Mouse (Mus musculus) forebrain, embryonic 13.5 days (tissue): ENCODE measurements around the gene Mpv17l. TPM values are rescaled to one million over a fixed set of nuclear protein-coding genes. Genes with fewer than 3 reads are reported as not detected.
"Not testable (repeated sequence)": the region's sequence is repeated elsewhere in the genome, so short reads cannot be mapped to it uniquely, and the experiment has no call there.

Experiments
- ATAC-seq: fragments of 200-750 bp; cut with Nextera tagmentation; 2 replicates; pipeline ENCODE4 v1.8.0; 2017
- H3K27ac ChIP-seq: fragments of 300-500 bp; sonication (generic); 2 replicates; pipeline ENCODE4 v1.5.1; 2015; ENCODE audit warnings: inconsistent platforms, mild to moderate bottlenecking, moderate library complexity
- H3K27me3 ChIP-seq: fragments of 300-500 bp; sonication (generic); 2 replicates; pipeline ENCODE4 v1.6.1; 2015; ENCODE audit warnings: mild to moderate bottlenecking, inconsistent platforms
- H3K36me3 ChIP-seq: fragments of 300-500 bp; sonication (generic); 2 replicates; pipeline ENCODE4 v1.6.1; 2015; ENCODE audit warnings: mild to moderate bottlenecking, inconsistent platforms; ENCODE audit not compliant: poor library complexity, severe bottlenecking
- H3K4me1 ChIP-seq: fragments of 300-500 bp; sonication (generic); 2 replicates; pipeline ENCODE4 v1.6.1; 2015; ENCODE audit warnings: inconsistent platforms
- H3K4me2 ChIP-seq: fragments of 300-500 bp; sonication (generic); 2 replicates; pipeline ENCODE4 v1.6.1; 2015; ENCODE audit warnings: inconsistent platforms, mild to moderate bottlenecking, moderate library complexity
- H3K4me3 ChIP-seq: fragments of 300-500 bp; sonication (generic); 2 replicates; pipeline ENCODE4 v1.5.1; 2015; ENCODE audit warnings: mild to moderate bottlenecking, inconsistent platforms
- H3K9ac ChIP-seq: fragments of 300-500 bp; sonication (generic); 2 replicates; pipeline ENCODE4 v1.6.1; 2015; ENCODE audit warnings: mild to moderate bottlenecking, inconsistent platforms
- H3K9me3 ChIP-seq: fragments of 300-500 bp; sonication (generic); replicated peaks from 2 replicates; pipeline ENCODE4 v1.6.1; 2016; ENCODE audit warnings: inconsistent platforms
- WGBS: fragments of 180-500 bp; shearing (Covaris S2); methylation state at CpG from one replicate; pipeline ENCODE4 v1.1.7; 2015; 5-methylcytosine and 5-hydroxymethylcytosine counted together
- polyA plus RNA-seq: library from polyadenylated mRNA; unstranded; fragments of >200 nt; fragmentation: Nextera tagmentation; extraction: Ambion mirVana; gene quantifications from 2 replicates; pipeline ENCODE4 v1.2.1, GENCODE M21; 2015

Mpv17l gene
- polyA plus RNA-seq, 1 experiment from 2014 or later, result 5.4 TPM

DNA sequence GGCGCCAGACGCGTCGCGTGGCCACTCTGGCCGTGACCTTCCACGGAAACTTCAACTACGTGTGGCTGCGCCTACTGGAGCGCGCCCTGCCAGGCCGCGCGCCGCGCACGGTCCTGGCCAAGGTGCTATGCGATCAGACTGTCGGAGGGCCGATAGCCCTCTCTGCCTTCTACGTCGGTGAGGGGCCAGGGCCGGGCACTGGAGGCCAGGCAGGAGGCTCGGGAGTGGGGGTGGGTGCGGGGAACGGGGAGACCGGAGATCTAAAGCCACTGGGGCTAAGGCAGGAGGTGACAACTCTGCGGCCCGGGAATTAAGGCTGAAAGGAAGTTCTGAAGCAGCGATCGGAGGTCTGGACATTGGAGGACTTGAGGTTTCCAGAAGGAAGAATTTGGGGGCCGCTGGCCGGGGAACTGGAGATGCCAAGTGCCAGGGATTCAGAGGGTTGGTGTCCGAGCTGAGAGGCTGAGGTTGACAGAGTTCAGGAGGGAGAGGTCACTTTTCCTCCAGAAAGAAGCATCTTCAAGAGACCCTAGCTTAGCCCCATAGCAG, 38.0 kb downstream of the Mpv17l start:
- Histone ChIP-seq H3K9me3 (no peaks in the 10 kb centered on the region), H3K9ac (peak overlapping the region; percentile 74), H3K4me3 (peak overlapping the region; percentile 61), H3K4me1 (0 out of 2 replicates have a peak, but pooled peaks cover 9% of the 10 kb centered on the region), H3K27ac (no peak overlapping the region), H3K27me3 (peaks cover 15% of the 10 kb centered on the region; the same call in 1 of the 2 replicates), H3K4me2 (peak overlapping the region; percentile 97), H3K36me3 (no peaks in the 10 kb centered on the region)
- WGBS, result 3% methylated on average over 34 of the region's 34 CpGs
- ATAC-seq, result peak; percentile 79

DNA sequence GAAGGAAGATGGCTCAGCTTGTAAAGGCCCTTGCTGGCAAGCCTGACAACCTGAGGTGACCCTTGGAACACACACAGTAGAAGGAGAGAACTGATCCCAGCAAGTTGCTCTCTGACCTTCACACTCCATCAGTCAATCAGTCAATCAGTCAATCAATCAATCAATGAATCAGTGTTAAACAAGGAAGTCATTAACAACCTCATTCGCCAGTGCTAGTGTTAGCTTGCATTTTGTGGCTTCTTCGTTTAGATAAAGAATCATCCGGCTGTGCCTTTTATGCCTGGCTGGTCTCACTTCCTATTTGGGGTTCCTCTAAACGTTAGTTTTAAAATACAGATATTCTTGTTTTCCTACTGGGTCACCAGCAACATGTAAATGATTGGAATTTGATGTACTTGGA, 41.2 kb downstream of the Mpv17l start:
- Histone ChIP-seq H3K27me3 (peaks cover 15% of the 10 kb centered on the region; the same call in 1 of the 2 replicates), H3K27ac (no peak overlapping the region), H3K4me2 (no peak overlapping the region), H3K4me3 (no peak overlapping the region), H3K36me3 (no peaks in the 10 kb centered on the region), H3K4me1 (0 out of 2 replicates have a peak, but pooled peaks cover 9% of the 10 kb centered on the region), H3K9ac (no peak overlapping the region), H3K9me3 (no peaks in the 10 kb centered on the region)
- ATAC-seq, result no peak
- 65% methylated on average over 4 of the region's 4 CpGs for WGBS

GRCm38 (mm10) chr16:13944752-13945151, 41.8 kb downstream of the Mpv17l start:
- no peak overlapping the region for H3K4me2 ChIP-seq
- WGBS, result 89% methylated on average over 5 of the region's 5 CpGs
- H3K36me3 ChIP-seq, result no peaks in the 10 kb centered on the region

DNA sequence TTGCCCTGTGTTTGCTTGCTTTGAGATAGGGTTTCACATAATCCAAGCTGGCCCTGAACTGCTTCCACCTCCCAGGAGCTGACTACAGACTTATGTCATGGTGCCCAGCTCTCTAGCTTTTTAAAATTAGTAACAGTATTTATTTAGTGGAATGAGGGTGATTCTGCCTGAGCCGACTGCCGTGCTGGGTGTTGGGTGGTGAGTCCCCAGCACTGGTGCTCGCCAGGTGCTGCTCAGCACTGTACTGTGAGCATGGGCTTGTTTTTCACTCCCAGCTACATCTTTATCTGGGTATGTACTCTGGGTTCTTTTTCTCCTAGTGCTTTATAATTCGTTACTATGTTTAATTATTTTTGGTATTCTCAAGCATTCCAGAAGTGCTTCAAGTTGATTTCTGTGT, 42.2 kb downstream of the Mpv17l start:
- 88% methylated on average over 4 of the region's 4 CpGs for WGBS
- no peaks in the 10 kb centered on the region for H3K36me3 ChIP-seq

More at GRCm38 (mm10) chr16:13944752-13945151, 41.8 kb downstream of the Mpv17l start:
- Histone ChIP-seq H3K9me3 (no peaks in the 10 kb centered on the region), H3K4me1 (0 out of 2 replicates have a peak, but pooled peaks cover 9% of the 10 kb centered on the region), H3K27ac (no peak overlapping the region), H3K27me3 (peaks cover 15% of the 10 kb centered on the region; the same call in 1 of the 2 replicates), H3K4me3 (no peak overlapping the region), H3K9ac (no peak overlapping the region)
- ATAC-seq, result no peak

GRCm38 (mm10) chr16:13946306-13946705, 43.3 kb downstream of the Mpv17l start:
- WGBS, result 92% methylated on average over 1 of the region's 1 CpGs
- Histone ChIP-seq H3K27ac (no peak overlapping the region), H3K9ac (no peak overlapping the region), H3K36me3 (no peaks in the 10 kb centered on the region), H3K4me3 (no peak overlapping the region), H3K4me2 (no peak overlapping the region), H3K9me3 (no peaks in the 10 kb centered on the region), H3K27me3 (0 out of 2 replicates have a peak, but pooled peaks cover 12% of the 10 kb centered on the region), H3K4me1 (0 out of 2 replicates have a peak, but pooled peaks cover under 1% of the 10 kb centered on the region)
- ATAC-seq, result no peak

More for the DNA sequence above, 42.2 kb downstream of the Mpv17l start:
- H3K4me2 ChIP-seq, result no peak overlapping the region
- no peak overlapping the region for H3K9ac ChIP-seq
- peaks cover 15% of the 10 kb centered on the region; the same call in 1 of the 2 replicates for H3K27me3 ChIP-seq
- H3K4me1 ChIP-seq, result 0 out of 2 replicates have a peak, but pooled peaks cover 9% of the 10 kb centered on the region
- H3K27ac ChIP-seq, result no peak overlapping the region
- no peak overlapping the region for H3K4me3 ChIP-seq
- no peak for ATAC-seq
- H3K9me3 ChIP-seq, result no peaks in the 10 kb centered on the region

DNA sequence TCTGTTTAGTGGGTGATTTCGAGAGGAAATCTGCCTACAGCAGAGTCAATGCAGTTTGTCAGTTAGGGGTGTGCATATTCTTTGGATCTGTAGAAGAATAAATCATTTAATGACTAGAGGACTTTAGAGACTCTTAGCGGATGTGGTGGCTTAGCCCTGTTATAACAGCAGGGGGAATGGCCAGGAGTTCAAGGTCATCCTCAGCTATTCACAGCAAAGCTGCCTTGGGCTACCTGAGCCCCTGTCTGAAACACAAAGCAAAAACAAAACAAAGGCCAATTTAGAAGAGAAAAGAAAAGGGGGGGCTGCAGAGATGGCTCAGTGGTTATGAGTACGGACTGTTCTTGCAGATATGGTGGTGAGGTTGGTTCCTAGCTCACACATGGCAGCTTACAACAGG, 48.3 kb downstream of the Mpv17l start:
- no peak for ATAC-seq
- 62% methylated on average over 3 of the region's 3 CpGs for WGBS
- Histone ChIP-seq H3K4me2 (no peak overlapping the region), H3K27ac (no peak overlapping the region), H3K9ac (no peak overlapping the region), H3K27me3 (no peaks in the 10 kb centered on the region), H3K36me3 (no peaks in the 10 kb centered on the region), H3K9me3 (no peaks in the 10 kb centered on the region), H3K4me1 (no peaks in the 10 kb centered on the region), H3K4me3 (no peak overlapping the region)

DNA sequence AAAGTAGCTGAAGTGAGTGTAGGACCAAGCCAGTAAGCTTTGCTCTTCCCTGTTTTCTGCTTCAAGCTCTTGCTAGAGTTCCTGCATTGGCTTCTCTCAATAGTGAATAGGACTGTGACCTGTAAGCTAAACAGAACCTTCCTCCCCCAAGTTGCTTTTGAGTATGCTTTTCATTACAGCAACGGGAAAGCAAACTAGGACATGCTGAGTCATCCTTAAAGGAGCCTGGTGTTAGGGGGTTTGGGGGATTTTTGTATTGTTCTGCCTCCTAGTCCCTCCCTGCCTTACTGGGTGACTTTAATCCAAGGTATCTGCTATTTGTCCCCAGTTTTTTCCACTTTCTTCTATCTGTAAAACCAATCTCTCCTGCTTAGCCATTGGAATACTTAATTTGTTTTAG, 59.1 kb downstream of the Mpv17l start:
- Histone ChIP-seq H3K27me3 (no peaks in the 10 kb centered on the region), H3K9me3 (no peaks in the 10 kb centered on the region), H3K4me1 (no peaks in the 10 kb centered on the region), H3K4me3 (no peak overlapping the region), H3K9ac (no peak overlapping the region), H3K36me3 (no peaks in the 10 kb centered on the region), H3K4me2 (no peak overlapping the region), H3K27ac (no peak overlapping the region)
- no peak for ATAC-seq
- 27% methylated on average over 1 of the region's 1 CpGs for WGBS

DNA sequence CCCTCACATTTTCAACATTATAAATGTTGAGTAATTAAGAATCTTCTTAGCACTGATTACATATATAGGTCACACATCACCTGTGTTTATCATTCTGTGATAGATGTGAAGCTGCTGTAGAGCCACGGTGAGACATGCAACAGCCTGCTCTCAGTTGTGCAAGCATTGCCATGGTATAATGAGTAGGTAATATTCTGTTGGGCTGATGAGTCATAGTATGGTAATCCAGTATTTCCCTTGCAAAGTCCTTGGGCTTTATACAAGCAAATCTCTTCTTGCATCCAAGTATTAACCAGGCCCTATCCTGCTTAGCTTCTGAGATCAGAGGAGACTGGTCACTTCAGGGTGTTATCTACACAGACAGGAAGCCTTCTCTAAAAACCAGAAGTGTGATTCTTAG, 66.1 kb downstream of the Mpv17l start:
- H3K27ac ChIP-seq, result no peak overlapping the region
- no peak for ATAC-seq
- H3K27me3 ChIP-seq, result no peaks in the 10 kb centered on the region
- no peaks in the 10 kb centered on the region for H3K4me1 ChIP-seq
- H3K4me3 ChIP-seq, result no peak overlapping the region
- no peak overlapping the region for H3K4me2 ChIP-seq
- H3K9me3 ChIP-seq, result no peaks in the 10 kb centered on the region
- H3K9ac ChIP-seq, result no peak overlapping the region
- H3K36me3 ChIP-seq, result no peaks in the 10 kb centered on the region
- WGBS, result 93% methylated on average over 1 of the region's 1 CpGs

- Histone ChIP-seq H3K4me3 (no peak overlapping the region), H3K9ac (no peak overlapping the region), H3K27me3 (no peaks in the 10 kb centered on the region), H3K4me1 (no peaks in the 10 kb centered on the region), H3K36me3 (no peaks in the 10 kb centered on the region), H3K27ac (no peak overlapping the region), H3K9me3 (0 out of 2 replicates have a peak, but pooled peaks cover 3% of the 10 kb centered on the region), H3K4me2 (no peak overlapping the region)
- 88% methylated on average over 8 of the region's 8 CpGs for WGBS
- no peak for ATAC-seq
These were observed 69.1 kb downstream of the Mpv17l start for GRCm38 (mm10) chr16:13972051-13972450.

DNA sequence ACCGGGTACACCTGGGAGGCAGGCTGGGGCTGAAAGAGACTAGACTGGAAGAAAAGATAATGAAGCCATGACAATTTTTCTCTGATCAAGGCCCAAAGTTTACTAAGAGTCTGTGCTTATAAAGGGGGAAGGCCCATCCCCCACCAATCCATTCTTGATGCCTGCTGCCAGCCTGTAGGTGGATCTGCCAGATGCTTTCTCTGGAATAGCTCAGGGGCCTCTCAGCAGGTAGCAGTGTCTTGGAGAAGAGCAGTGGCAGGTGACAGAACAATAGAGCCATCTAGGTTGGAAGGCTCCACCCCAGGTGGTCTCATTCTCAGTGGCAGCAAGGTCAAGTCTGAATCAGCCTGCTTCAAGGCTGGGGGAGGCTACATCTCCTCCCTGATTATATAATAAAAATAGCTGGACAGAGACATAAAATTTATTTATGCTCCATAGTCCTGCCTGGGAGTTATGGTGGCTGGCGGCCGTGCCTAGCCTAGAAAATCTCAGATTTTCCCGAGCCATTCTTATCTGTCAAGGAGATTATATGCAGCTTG, 73.5 kb downstream of the Mpv17l start:
- H3K4me1 ChIP-seq, ATAC-seq, H3K9ac ChIP-seq, H3K27me3 ChIP-seq, H3K36me3 ChIP-seq, H3K27ac ChIP-seq, H3K4me3 ChIP-seq, H3K4me2 ChIP-seq, H3K9me3 ChIP-seq: not testable (repeated sequence)
- 84% methylated on average over 4 of the region's 4 CpGs for WGBS

DNA sequence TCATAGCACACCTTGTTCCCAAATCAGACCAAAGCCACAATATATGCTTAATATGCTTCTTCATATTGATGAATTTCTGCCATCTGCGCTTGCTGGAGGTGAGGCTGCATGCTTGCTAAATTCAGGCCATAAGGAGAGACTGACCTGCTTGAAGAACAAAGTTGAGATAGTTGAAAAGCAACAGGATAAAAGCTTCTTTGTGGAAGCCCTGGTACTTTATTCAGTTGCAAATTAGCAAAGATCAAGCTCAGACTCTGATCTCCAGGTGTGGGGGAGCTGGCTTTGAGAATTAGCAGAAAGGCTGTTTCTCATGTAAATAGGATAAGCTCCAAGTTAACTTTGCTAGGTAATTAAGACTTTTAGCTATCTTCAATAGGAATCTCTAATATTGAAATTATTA, 74.1 kb downstream of the Mpv17l start:
- WGBS, result 46% methylated on average over 1 of the region's 1 CpGs
- not testable (repeated sequence) for H3K4me1 ChIP-seq, H3K4me2 ChIP-seq, H3K9me3 ChIP-seq, ATAC-seq, H3K27ac ChIP-seq, H3K4me3 ChIP-seq, H3K9ac ChIP-seq, H3K36me3 ChIP-seq, H3K27me3 ChIP-seq

- H3K9me3 ChIP-seq, H3K4me1 ChIP-seq, H3K9ac ChIP-seq, H3K4me3 ChIP-seq, ATAC-seq, H3K27me3 ChIP-seq, H3K27ac ChIP-seq, H3K36me3 ChIP-seq, H3K4me2 ChIP-seq: not testable (repeated sequence)
- WGBS, result 79% methylated on average over 3 of the region's 3 CpGs
These were observed 78.8 kb downstream of the Mpv17l start for GRCm38 (mm10) chr16:13981726-13982125.

GRCm38 (mm10) chr16:13983161-13983560, 80.2 kb downstream of the Mpv17l start:
- Histone ChIP-seq H3K4me1 (peaks cover 11% of the 10 kb centered on the region), H3K4me3 (no peak overlapping the region), H3K9ac (no peak overlapping the region), H3K4me2 (no peak overlapping the region), H3K9me3 (no peaks in the 10 kb centered on the region), H3K27me3 (no peaks in the 10 kb centered on the region), H3K27ac (no peak overlapping the region), H3K36me3 (no peaks in the 10 kb centered on the region)
- no peak for ATAC-seq
- WGBS, result 79% methylated on average over 5 of the region's 5 CpGs
